Mouse (Mus musculus): ENCODE measurements around the gene Smu1.

DNA sequence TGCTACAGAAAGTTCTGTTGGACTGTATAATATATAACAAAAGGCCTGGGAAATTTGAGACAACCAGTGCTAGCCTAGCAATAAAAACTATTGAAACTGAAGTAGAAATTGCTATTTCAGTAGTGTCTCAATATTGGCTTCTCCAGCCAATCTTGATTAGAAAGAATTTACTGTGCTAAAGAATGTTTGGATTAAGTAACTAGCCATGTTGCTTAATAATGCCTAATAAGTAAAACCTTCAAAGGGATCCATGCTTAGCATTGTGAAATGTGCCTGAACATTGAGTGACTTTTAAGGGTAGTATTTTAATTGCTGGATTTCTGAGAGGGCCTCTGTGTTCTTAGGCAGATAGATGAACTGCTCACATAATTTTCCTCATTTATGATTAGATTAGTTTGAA, 32.2 kb downstream of the Smu1 start:
- no peak for TF ChIP-seq GATA1 (IDR thresholded peaks at IDR 0.05; ENCODE audit: borderline replicate concordance, low read length)
- TF ChIP-seq FLI1 (IDR thresholded peaks at IDR 0.05; ENCODE audit: low read length) = no peak

Data from megakaryocyte, embryonic 14.5 days (primary cell).